Mouse (Mus musculus) liver, embryonic 14.5 days (tissue): ENCODE data around the gene Wnt16. TPM values are rescaled to one million over a fixed set of nuclear protein-coding genes. Genes with fewer than 3 reads are reported as not detected.

Experiments
- ATAC-seq: fragments of 200-750 bp; cut with Nextera tagmentation; 2 replicates; pipeline ENCODE4 v1.8.0; 2017; ENCODE audit warnings: moderate number of reproducible peaks, mild to moderate bottlenecking, moderate library complexity; ENCODE audit not compliant: insufficient read depth
- DNase-seq, 3 experiments: peaks; one replicate each; pipeline ENCODE4 v3.0.0-alpha.2; 2012 to 2013; ENCODE audit warnings: low read depth in 3 of 3, low spot score in 3 of 3
- H3K27ac ChIP-seq: fragments of 300-500 bp; sonication (generic); 2 replicates; pipeline ENCODE4 v1.5.1; 2014; ENCODE audit warnings: moderate library complexity, mild to moderate bottlenecking, control low read depth, inconsistent platforms
- H3K27me3 ChIP-seq: fragments of 300-500 bp; sonication (generic); 2 replicates; pipeline ENCODE4 v1.6.1; 2014; ENCODE audit warnings: mild to moderate bottlenecking, low read length, moderate library complexity; ENCODE audit not compliant: control insufficient read depth, insufficient read depth
- H3K36me3 ChIP-seq: fragments of 300-500 bp; sonication (generic); replicated peaks from 2 replicates; pipeline ENCODE4 v1.6.1; 2014; ENCODE audit warnings: low read depth; ENCODE audit not compliant: control insufficient read depth, insufficient read depth
- H3K4me1 ChIP-seq, 2 experiments: fragments of 200-500 bp in 1 of 2; fragments of 300-500 bp in 1 of 2; sonication (generic) in 1 of 2; replicated peaks; 2 replicates each; pipeline ENCODE4 v1.6.1; 2012 to 2014; ENCODE audit warnings: antibody characterized with exemption in 1 of 2, inconsistent platforms in 1 of 2, low read length in 1 of 2; ENCODE audit not compliant: control insufficient read depth in 2 of 2, insufficient read depth in 2 of 2
- H3K4me2 ChIP-seq: fragments of 300-500 bp; sonication (generic); 2 replicates; pipeline ENCODE4 v1.6.1; 2014; ENCODE audit warnings: low read depth, mild to moderate bottlenecking, control low read depth, moderate library complexity
- H3K4me3 ChIP-seq, 2 experiments: fragments of 200-500 bp in 1 of 2; fragments of 300-500 bp in 1 of 2; sonication (generic) in 1 of 2; 2 replicates each; pipeline ENCODE4 v1.5.1; 2012 to 2014; ENCODE audit warnings: low read depth in 2 of 2, low read length in 2 of 2, mild to moderate bottlenecking in 2 of 2, control low read depth in 1 of 2, inconsistent platforms in 1 of 2, moderate library complexity in 1 of 2; ENCODE audit not compliant: insufficient read depth in 1 of 2
- H3K9ac ChIP-seq: fragments of 300-500 bp; sonication (generic); replicated peaks from 2 replicates; pipeline ENCODE4 v1.6.1; 2014; ENCODE audit warnings: mild to moderate bottlenecking, control low read depth, moderate library complexity
- H3K9me3 ChIP-seq: fragments of 300-500 bp; sonication (generic); 2 replicates; pipeline ENCODE4 v1.6.1; 2016; ENCODE audit warnings: low read length, mixed read lengths; ENCODE audit not compliant: control insufficient read depth
- CTCF ChIP-seq: IDR thresholded peaks from 2 replicates; pipeline ENCODE4 v1.5.1; 2016; ENCODE audit warnings: antibody characterized with exemption, low read depth, control low read depth
- EP300 ChIP-seq: IDR thresholded peaks from 2 replicates; pipeline ENCODE4 v1.6.1; 2016; ENCODE audit warnings: antibody characterized with exemption, low read depth
- WGBS: fragments of 180-500 bp; shearing (Covaris S2); extraction: QIAGEN DNeasy Blood & Tissue Kit; methylation state at CpG from one replicate; pipeline ENCODE4 v1.1.7; 2014; ENCODE audit not compliant: insufficient replicate concordance; 5-methylcytosine and 5-hydroxymethylcytosine counted together
- polyA plus RNA-seq, 2 experiments: library from polyadenylated mRNA; depleted of rRNA in 1 of 2; stranded (reverse) in 1 of 2; unstranded in 1 of 2; fragments of >200 nt; fragmentation: Nextera tagmentation in 1 of 2; extraction: Ambion mirVana in 1 of 2; gene quantifications; 2 replicates each; pipeline versions ENCODE4 v1.2.1 to v1.2.3; 2012 to 2014

Gene Wnt16
- polyA plus RNA-seq, 2 experiments: 0.04 TPM; not detected in 1

DNA sequence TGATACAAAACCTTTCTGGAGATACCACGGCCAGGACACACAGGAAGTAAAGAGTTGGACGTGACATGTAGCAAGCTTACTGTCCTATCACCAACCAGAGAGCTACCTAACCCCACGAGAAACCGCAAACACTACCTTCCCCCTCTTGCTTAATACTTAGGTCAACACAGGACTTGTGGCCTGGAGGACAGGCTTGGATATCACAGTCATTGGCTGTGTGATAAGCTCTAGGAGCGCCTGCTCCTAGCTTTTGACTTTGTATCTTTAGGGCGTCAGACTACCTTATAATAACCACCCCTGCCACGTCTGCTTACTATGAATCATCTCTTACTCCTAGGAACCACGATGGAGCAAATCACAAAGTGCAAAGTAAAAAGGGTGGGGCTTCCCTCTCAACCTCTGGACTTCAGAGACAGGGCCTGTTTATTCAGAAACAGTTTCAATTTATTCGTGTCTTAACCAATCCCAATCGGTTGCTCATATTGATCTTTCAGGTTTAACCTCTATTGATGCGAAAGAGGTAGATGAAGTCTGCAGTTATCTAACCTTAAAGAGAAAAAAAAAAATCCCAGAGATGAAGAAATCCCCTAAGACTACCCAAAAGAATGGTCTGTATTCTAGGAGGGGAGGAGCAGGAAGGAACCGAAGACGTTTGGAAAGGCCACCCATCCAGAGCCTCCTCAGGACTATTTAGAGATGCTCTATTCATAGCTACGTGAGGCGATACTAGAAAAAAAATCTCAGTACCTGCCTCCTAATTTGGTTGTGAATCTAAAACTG lies 51.9 kb downstream of the Wnt16 start:
- DNase-seq: peak in 1 of 3 experiments; percentile 26
- no peaks in the 10 kb centered on the region for H3K27me3 ChIP-seq
- H3K4me3 ChIP-seq: no peak overlapping the region
- ATAC-seq: peak; percentile 70
- H3K9ac ChIP-seq: no peak overlapping the region
- H3K4me2 ChIP-seq: no peak overlapping the region
- H3K9me3 ChIP-seq: no peaks in the 10 kb centered on the region
- 55% methylated on average over 15 of the region's 15 CpGs for WGBS
- H3K27ac ChIP-seq: no peak overlapping the region
- peaks cover 0 to 16% of the 10 kb centered on the region in 2 experiments; a peak in 3 of 4 replicates for H3K4me1 ChIP-seq
- TF ChIP-seq EP300: no peak
- no peak for TF ChIP-seq CTCF
- H3K36me3 ChIP-seq: no peaks in the 10 kb centered on the region

DNA sequence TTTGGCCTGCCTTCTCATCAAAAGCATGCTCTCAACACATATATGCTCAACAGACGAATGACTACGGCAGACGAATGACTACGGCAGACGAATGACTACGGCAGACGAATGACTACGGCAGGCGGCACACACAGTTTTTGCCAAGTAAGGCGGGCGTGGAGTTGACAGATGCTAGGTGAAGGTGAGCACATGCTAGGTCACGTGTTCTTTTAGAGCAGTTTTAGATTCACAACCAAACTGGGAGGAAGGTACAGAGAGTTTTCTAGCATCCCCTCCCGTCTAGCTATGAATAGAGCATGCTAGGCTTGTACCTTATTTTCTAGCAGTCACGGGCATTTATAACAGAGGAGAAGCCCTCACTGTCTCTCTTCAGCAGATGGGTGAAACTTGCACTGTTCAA lies 52.8 kb downstream of the Wnt16 start:
- H3K4me2 ChIP-seq: no peak overlapping the region
- H3K4me1 ChIP-seq: peaks cover 0 to 17% of the 10 kb centered on the region in 2 experiments; a peak in 3 of 4 replicates
- no peak overlapping the region for H3K4me3 ChIP-seq
- H3K27me3 ChIP-seq: no peaks in the 10 kb centered on the region
- no peaks in the 10 kb centered on the region for H3K36me3 ChIP-seq
- H3K9me3 ChIP-seq: no peaks in the 10 kb centered on the region
- no peak overlapping the region for H3K27ac ChIP-seq
- no peak for TF ChIP-seq EP300
- TF ChIP-seq CTCF: no peak
- ATAC-seq (no peak), DNase-seq (no peak)
- 85% methylated on average over 14 of the region's 14 CpGs for WGBS
- H3K9ac ChIP-seq: no peak overlapping the region

DNA sequence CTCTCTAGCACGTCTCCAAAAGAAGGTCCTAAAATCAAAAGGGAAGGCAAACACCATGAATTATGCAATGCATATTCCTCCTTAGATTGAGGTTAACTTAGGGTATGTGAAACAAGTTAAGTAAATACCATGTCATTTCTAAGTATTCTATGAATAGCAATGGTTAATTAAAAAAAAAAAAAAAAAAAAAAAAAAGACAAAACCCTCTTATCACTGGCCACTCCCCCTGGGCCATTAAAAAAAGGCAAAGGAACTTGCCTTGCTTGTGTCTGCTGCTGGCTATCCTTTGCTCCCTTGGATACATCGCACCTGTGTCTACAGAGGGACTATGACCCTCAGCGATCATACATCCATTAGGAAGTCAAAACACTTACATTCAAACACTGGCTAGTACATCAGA lies 55.3 kb downstream of the Wnt16 start:
- 67% methylated on average over 3 of the region's 3 CpGs for WGBS
- H3K4me3 ChIP-seq: no peak overlapping the region
- H3K27ac ChIP-seq: no peak overlapping the region
- H3K36me3 ChIP-seq: no peaks in the 10 kb centered on the region
- H3K9ac ChIP-seq: no peak overlapping the region
- no peak for TF ChIP-seq EP300
- TF ChIP-seq CTCF: no peak
- no peak overlapping the region for H3K4me2 ChIP-seq
- no peaks in the 10 kb centered on the region for H3K27me3 ChIP-seq
- H3K4me1 ChIP-seq: peaks cover 0 to 17% of the 10 kb centered on the region in 2 experiments; a peak in 3 of 4 replicates
- no peak for ATAC-seq
- DNase-seq: no peak
- H3K9me3 ChIP-seq: no peaks in the 10 kb centered on the region

GRCm38 (mm10) chr6:22343706-22344105 lies 55.7 kb downstream of the Wnt16 start:
- H3K9me3 ChIP-seq: no peaks in the 10 kb centered on the region
- ATAC-seq (no peak), DNase-seq (no peak)
- no peak overlapping the region for H3K4me3 ChIP-seq
- no peak overlapping the region for H3K4me2 ChIP-seq
- no peak overlapping the region for H3K27ac ChIP-seq
- 67% methylated on average over 6 of the region's 6 CpGs for WGBS
- TF ChIP-seq EP300 (no peak), CTCF (no peak)
- no peaks in the 10 kb centered on the region for H3K36me3 ChIP-seq
- H3K27me3 ChIP-seq: no peaks in the 10 kb centered on the region
- H3K9ac ChIP-seq: no peak overlapping the region
- peaks cover 0 to 17% of the 10 kb centered on the region in 2 experiments; a peak in 3 of 4 replicates for H3K4me1 ChIP-seq

DNA sequence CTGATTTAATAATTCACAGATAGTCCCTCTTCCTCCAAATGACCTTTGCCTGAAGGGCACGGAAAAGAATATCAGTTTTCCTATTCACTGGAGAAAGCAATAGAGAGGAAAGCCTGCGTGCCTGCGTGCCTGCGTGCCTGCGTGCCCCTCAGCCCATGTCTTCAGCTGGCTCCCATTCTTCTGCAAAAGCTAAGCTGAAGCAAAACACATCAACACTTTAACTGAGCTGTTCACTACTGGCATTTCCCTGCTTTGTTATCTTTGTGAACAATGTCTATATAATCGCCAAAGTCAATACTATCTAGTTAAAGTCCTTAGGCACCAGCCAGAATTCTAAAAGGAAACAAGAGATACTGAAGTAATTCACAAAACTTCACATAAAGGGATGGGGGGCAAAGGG lies 56.4 kb downstream of the Wnt16 start:
- no peaks in the 10 kb centered on the region for H3K9me3 ChIP-seq
- DNase-seq (no peak), ATAC-seq (no peak)
- no peak overlapping the region for H3K27ac ChIP-seq
- H3K27me3 ChIP-seq: no peaks in the 10 kb centered on the region
- H3K4me3 ChIP-seq: no peak overlapping the region
- TF ChIP-seq EP300 (no peak), CTCF (no peak)
- H3K36me3 ChIP-seq: no peaks in the 10 kb centered on the region
- 57% methylated on average over 6 of the region's 6 CpGs for whole genome bisulfite sequencing
- H3K4me1 ChIP-seq: peaks cover 0 to 19% of the 10 kb centered on the region in 2 experiments; a peak in 3 of 4 replicates
- no peak overlapping the region for H3K9ac ChIP-seq
- peak overlapping the region; percentile 22 for H3K4me2 ChIP-seq
